Mouse (Mus musculus): ENCODE results near the gene Gm10300.

The Gm10300 gene

GRCm38 (mm10) chr4:132074077-132074932, at the start of gene Gm10300:
Gene Gm10300, plus strand, starts transcription at chr4:132074697.
- peak; percentile 70 for DNase-seq

DNA sequence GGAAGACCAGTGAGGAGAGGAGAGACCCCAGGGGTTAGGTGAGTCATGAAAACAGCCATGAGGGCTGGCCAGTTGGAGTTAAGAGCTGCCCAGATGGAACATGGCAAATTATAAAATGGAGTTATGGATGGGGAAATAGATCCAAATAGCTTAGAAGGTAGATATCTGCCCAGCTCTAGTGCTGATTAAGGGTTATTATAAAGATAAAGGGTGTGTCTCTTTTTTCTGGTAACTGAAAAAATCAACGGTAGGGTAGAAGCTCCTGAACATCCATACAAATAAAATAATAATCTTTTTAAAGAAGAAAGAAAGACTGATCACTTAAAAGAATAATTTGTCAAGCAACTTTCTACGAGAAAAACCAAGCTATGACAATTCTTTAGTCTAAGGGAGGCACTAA, 49.2 kb upstream of the Gm10300 start:
- no peak for DNase-seq

GRCm38 (mm10) chr4:132025738-132026527, 48.6 kb upstream of the Gm10300 start:
- no peak for DNase-seq

GRCm38 (mm10) chr4:132027167-132027566, 47.3 kb upstream of the Gm10300 start:
- no peak for DNase-seq

GRCm38 (mm10) chr4:132027806-132028205, 46.7 kb upstream of the Gm10300 start:
- DNase-seq: no peak

- no peak for DNase-seq
Measured at GRCm38 (mm10) chr4:132029851-132030741, 44.4 kb upstream of the Gm10300 start.

DNA sequence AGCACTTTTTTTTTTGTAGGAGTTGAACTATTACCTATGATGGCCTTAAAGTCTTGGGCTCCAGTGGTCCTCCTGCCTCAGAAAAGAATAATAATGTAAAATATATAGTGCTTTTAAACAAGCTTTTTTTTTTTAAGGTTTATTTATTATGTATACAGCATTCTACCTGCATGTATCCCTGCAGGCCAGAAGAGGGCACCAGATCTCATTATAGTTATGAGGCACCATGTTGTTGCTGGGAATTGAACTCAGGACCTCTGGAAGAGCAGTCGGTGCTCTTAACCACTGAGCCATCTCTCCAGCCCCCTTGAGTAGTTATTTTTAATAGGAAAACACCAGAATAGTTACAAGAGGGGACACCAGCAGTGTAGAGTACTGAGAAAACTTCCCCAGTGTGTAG, 41.3 kb upstream of the Gm10300 start:
- no peak for DNase-seq

- no peak for DNase-seq
Measured at GRCm38 (mm10) chr4:132034242-132034641, 40.3 kb upstream of the Gm10300 start.

DNA sequence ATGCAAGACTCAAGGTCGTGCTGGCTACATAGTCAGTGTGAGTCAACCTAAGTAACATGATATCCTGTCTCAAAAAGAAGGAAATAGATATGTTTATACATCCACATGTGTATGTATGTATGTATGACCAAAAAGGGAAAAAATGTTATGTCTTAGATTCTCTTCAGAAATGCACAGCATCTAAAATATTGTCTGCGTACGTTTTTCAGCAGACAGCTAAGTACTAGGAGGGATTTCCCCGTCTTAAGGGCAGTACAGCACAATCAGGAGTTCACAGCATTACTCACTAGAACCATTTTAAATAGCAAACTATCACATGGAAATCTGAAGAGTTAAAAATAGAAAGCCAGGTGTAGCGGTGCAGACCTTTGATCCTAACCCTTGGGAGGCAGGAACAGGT, 37.4 kb upstream of the Gm10300 start:
- no peak for DNase-seq

GRCm38 (mm10) chr4:132037991-132038390, 36.5 kb upstream of the Gm10300 start:
- DNase-seq: no peak

DNA sequence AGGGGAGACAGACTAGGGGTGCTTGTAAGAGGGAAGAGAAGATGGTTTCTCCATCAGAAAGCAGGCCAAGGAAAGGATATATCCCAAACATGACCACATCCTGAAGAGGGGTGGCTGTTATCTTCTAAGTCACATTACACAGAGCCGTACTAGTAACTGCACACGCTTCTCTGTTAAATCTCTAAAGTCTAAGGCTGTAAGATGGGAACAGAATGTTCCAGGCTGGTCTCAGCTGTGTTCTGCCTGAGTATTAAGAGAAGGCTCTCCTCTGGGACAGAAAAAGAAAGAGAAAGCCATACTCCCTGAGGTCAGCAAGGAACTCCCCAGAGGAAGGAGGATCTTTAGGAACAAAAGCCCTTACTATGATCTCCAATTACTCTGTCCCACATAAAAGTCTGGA, 35.7 kb upstream of the Gm10300 start:
- no peak for DNase-seq

GRCm38 (mm10) chr4:132039521-132039920, 35.0 kb upstream of the Gm10300 start:
- no peak for DNase-seq

DNA sequence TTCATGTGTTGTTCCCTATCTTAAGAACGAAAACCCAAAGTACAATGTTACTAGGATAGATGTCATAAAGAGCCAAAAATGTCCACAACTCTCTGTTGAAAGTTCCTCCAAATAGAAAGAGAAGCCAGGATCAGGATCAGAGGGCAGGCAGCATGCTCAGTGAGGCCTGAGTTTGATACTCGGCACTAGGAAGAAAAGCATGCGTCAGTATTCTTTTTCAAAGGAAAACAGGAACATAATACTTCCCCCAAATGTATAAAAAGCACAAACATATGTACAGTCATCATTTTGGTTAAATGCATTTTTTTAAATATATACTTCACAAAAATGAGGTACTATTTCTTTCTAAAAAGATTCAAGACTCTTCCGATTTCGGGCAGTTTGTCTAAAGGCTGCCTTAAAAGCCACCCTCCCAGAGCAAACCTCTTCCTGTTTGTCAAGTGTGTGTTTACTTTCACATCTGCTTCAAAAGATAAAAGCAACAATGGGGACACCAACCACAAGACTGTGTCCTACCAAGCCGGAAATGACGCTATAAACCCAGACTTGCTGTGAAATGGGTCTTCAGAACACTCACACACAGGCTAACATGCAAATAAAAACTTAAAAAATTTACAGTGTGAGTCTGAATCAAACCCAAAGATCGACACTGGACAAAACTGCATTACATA, 34.4 kb upstream of the Gm10300 start:
- no peak for DNase-seq

DNA sequence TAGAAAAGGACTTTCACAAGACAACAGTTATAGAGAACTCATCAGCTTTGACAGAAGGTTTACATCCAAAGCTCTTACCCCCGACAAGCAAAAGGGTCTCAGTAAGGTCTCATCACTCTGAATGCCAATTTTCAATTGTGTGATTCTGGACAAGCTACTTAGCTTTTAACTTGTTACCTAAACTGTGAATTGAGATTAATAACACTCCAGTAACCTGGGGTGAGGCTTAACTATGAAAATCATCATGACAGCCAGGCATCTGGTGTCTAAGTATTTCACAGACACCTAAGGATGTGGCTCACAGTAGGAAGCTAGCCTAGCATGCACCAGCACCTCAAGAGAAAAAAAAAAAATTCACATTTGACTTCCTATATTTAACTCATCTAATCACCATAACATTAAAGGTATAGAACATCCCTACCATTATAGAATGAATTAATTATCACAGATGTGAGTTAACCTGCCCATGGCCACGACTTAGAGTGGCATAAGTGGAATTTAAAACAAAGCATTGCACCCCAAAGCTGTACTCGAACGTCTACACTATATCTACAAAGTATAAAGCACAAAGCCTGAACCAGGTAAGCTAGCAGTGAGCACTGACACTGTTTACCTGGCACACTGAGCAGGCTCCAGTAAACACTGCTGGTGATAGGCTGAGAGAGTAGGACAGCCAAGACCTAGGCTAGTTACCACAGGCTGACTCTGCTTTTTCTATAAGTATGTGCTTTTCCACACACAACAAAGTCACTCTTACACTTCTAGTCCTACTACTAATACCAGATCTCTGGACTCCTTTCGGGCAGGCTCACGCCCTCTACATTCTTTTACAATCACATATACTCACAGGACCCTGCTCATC, 32.8 kb upstream of the Gm10300 start:
- DNase-seq: no peak

GRCm38 (mm10) chr4:132043726-132044125, 30.8 kb upstream of the Gm10300 start:
- DNase-seq: no peak

DNA sequence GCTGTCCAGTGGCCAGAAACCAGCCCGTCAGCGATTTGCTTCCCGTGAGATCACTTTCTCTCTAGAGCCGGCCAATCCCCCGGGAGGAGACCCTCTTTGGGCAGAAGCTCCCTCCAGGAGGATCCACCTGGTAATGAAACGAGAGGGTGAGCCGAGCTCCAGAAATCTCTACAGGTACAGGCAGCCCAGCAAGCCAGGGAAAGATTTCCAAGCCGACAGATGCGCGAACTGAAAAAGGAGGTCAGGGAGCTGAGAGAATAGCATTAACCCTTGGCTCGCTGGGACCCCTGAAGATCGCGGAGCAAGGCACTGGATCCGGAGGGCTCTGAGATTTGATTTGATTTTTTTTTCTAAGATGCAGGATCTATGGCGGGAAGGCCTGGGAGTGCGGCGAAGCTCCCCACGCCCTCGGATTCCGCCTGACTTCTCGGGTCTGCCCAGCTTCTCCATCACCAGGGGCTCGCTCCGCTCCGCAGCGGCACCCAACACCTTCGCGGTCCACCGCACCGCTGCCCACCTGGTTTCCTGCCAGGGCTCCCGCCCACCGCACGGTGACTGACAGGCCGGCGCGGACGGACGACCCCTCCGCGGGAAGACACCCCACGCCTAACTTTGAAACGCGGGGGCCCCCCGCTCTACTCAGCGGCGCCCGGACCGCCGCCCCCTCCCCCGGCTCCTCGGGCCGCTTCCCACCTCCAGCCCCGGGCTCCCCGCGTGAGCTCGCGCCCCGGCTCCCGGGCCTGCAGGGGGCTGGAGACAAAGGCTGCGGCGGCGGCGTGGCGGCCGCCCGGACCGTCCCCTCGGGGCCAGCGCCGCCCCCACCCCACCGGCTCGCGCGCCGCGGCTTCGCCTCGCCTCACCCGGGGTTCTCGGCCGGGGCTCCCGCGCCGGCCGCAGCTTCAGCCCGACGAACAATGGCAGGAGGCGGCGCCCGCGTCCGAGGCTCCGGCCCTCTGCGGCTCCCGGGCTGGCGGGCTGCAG, 26.2 kb upstream of the Gm10300 start:
- DNase-seq: peak; percentile 63

DNA sequence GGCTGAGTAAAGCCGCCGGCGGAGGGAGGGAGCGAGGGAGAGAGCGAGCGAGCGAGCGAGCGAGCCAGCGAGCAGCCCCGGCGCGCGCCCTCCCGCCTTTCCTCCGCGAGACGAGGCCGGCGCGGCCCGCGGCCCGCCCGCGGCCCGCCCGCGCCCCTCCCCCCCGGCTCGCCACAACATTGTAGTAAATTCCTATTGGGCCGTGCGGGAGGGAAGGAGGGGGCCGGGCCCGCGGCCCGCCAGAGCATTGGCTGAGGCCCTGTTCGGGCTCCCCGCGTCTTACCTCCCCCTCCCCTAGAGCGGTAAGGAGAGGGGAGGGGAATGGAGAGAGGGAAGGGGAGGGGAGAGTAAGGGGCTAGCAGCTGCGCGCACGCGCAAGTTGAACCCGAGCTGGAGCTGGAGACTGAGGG, 25.5 kb upstream of the Gm10300 start:
- DNase-seq: peak; percentile 94

- DNase-seq: no peak
Measured at GRCm38 (mm10) chr4:132049549-132050200, 24.8 kb upstream of the Gm10300 start.
